Mouse (Mus musculus) 3T3-L1 (cell line): ENCODE results near the gene Slc45a1.
A peak's percentile ranks its signal among the peaks of the same experiment; 100 is the strongest.

Source experiments
- DNase-seq: peaks from one replicate; pipeline ENCODE4 v3.0.0-alpha.2; 2015; ENCODE audit warnings: low read depth, low spot score

Gene Slc45a1

GRCm38 (mm10) chr4:150581931-150582723 lies 69.8 kb downstream of the Slc45a1 start:
- peak; percentile 81 for DNase-seq
